Mouse (Mus musculus): ENCODE measurements around the gene Fam193b.

Fam193b gene

DNA sequence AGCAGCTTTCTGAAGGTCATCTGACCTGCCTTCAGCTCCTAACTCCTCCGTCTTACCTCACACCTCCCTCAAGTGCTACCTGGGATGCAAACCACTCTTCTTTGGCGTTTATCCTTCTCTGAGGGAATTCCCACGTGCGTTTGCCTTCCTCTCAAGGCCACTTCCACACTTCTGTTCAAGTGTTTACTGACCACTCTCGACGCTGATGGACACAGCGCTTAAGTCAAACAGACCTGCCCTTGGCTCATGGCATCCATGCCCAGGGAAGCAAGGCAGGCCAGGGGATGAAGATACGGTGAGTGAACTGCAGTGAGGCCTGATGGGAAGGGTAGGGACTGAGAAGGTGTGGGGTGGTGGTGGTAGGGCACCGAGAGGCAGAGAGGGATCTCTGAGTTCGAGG lies 70.3 kb downstream of the Fam193b start:
- DNase-seq (ENCODE audit: low spot score in 2 of 2), result no peak

DNA sequence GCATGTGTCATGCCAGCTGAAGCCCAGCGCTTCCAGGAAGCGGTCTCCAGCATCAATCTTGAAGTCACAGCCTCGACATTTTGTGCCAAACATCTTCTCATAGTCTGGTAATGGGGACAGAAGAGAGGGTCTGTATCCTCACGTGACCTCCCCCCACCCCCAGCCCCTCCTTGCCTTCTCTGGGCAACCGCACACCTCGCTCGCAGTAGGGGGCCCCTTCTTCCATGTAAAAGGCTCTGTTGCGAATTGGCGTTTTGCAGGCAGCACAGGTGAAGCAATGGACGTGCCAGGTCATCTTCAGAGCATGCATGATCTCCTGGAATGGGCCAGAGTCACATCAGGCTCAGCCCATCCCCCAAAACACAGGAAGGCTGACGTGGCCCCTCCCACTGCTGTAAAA lies 72.0 kb downstream of the Fam193b start:
- no peak for DNase-seq (ENCODE audit: low spot score in 2 of 2)

DNA sequence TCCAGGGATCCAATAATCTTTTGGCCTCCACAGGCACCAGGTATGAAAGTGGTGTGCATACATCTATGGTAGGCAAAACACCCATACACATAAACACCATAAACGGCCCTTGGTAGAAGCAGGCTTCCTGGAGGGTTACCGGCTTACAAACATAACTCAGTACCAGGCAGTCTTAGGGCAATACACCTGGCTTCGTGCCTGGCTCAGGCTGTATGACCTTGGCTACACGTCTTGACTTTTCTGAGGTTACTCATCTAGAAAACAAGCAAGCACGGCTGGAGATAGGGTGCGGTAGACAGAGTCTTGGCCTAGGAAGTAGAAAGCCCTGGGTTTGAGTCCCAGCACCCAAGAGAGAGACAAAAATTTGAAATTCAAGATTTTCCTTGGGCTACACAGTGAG lies 74.3 kb downstream of the Fam193b start:
- no peak for DNase-seq (ENCODE audit: low spot score in 2 of 2)

DNA sequence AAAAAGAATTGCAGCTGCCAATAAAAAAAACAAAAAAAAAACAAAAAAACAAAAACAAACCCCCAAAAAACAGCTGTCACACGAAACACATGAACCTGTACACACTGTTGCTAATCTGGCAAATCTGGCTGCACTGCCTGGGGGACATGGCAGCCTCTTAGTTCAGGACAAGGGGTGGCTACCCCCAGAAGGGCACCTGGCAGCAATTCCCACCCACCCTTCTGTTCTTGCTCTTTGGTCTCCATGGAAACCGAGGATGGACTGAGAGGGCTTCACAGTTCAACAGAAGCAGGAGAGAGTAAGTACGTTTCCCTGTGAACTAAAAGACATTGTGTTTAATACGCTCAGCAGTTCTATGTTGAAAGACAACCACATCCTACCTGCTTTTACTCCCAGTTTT lies 75.2 kb downstream of the Fam193b start:
- no peak for DNase-seq (ENCODE audit: low spot score in 2 of 2)

DNA sequence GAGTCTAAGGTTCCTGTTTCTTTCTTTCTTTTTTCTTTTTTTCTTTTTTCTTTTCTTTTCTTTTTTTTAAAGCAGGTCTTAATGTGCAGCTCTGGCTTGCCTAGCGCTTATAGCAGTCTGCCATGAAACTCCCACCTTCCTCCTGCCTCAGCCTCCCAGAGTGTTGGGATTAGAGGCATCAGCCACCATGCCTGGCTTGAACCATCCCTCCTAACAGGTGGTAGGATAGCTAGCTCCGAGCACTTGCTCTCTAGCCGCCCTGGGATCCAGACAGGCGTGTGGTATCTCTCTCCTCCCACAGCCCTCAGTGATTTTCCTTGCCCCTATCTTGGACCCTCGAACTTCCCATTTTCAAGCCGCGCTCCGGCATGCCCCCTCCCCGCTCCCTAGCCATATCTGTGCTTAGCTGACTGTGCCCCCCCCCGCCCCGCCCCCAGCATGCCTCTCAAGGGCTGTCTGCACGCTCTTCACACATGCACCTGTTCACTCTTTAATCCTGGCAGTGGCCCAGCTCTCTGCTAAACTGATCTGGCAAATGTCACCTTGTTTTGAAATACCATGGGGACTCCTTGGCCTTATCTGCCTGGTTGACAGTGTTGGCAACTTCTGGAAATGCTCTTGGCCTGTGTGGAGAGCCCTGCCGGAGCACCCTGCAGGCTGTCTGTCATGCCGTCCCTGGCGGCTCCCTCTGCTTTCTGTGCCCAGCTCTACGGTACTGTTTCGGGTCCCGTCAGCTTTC lies 75.9 kb downstream of the Fam193b start:
- peak; percentile 72 to 80 for DNase-seq (ENCODE audit: low spot score in 2 of 2)

DNA sequence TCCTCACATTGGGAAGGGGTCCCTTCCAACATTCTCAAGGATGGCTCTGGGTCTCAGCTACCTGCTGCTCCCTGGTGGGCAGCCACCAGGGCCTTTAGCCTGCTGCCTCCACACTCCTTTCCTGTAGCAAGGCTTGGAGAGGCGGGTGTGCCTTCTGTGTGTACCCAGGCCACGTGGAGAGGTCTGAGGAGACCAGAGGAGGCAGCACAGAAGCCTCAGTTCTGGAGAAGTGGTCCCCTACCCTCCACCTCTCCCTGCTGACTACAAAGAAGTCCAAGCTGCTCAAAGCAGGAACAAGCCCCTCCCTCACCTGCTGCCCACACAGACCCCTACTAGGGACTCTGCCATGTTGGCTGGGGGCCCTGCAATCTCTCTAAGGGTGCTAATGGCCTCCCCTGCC lies 76.7 kb downstream of the Fam193b start:
- DNase-seq (ENCODE audit: low spot score in 2 of 2), result no peak
